Mouse (Mus musculus): ENCODE results near the gene Dnmt3a. TPM values are rescaled to one million over a fixed set of nuclear protein-coding genes. Genes with fewer than 3 reads are reported as not detected.
A peak's percentile ranks its signal among the peaks of the same experiment; 100 is the strongest.

The Dnmt3a gene
- polyA plus RNA-seq (2015; fragmentation: Nextera tagmentation; extraction: Ambion mirVana) = 133 and 142 TPM in 2 replicates

DNA sequence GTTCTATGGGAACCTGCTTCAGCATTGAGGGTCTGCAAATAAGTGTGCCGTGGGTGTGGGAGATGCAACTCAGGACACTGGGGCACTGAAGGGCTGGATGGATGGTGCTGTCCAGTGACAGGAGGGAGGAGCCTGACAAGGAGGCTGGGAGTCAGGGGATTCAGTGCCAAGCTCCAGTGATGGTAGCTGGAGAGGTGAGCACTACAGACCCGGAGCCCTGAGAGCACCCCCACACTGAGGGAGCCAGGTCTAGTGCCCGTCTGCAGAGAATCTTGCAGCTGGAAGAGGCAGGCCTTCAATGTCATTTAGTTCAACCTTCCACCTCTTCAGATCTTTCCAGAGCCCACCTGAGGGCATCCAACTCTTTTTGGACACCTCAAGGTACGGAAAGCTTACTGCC lies at the start of gene Dnmt3a:
Gene Dnmt3a, plus strand, starts transcription at position 156 of the 400 bp plus-strand sequence.
- Histone ChIP-seq H3K4me2 (peak within 1 kb of the TSS; percentile 74), H3K36me3 (no peaks in the 10 kb centered on the region), H3K9ac (peak within 1 kb of the TSS; percentile 78), H3K27ac (peak within 1 kb of the TSS; percentile 95), H3K9me3 (no peaks in the 10 kb centered on the region), H3K4me3 (peak within 1 kb of the TSS; percentile 75), H3K27me3 (no peaks in the 10 kb centered on the region), H3K4me1 (peaks cover 34% of the 10 kb centered on the region)
- no peak for ATAC-seq (ENCODE audit: insufficient number of reproducible peaks, low FRiP score, low TSS enrichment, low read depth)
- 21% methylated on average over 4 of the region's 4 CpGs for WGBS

DNA sequence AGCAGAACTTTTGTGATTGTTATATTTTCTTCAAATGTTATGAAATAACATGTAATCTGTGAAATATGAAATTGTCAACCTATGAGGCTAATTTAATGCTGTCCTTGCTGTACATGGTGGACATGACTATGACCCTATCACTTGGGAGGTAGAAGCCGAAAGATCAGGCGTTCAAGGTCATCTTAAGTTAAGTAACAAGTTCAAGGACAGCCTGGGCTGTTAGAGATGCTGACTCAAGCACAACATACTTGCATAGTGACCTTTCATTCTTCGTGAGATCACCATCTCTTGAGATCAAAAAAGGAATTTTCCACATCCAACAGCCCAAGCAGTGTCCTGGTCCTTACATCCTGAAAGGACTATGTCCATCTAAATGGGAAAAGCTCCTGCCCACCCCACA lies 49.6 kb upstream of the Dnmt3a start:
- peaks cover 3% of the 10 kb centered on the region; the same call in 1 of the 2 replicates for H3K4me1 ChIP-seq
- H3K4me2 ChIP-seq = no peak overlapping the region
- 89% methylated on average over 3 of the region's 3 CpGs for WGBS
- no peak overlapping the region for H3K9ac ChIP-seq
- no peaks in the 10 kb centered on the region for H3K9me3 ChIP-seq
- no peak for ATAC-seq (ENCODE audit: insufficient number of reproducible peaks, low FRiP score, low TSS enrichment, low read depth)
- no peaks in the 10 kb centered on the region for H3K27me3 ChIP-seq
- peaks cover 16% of the 10 kb centered on the region; the same call in 1 of the 2 replicates for H3K36me3 ChIP-seq
- no peak overlapping the region for H3K27ac ChIP-seq
- no peak overlapping the region for H3K4me3 ChIP-seq

DNA sequence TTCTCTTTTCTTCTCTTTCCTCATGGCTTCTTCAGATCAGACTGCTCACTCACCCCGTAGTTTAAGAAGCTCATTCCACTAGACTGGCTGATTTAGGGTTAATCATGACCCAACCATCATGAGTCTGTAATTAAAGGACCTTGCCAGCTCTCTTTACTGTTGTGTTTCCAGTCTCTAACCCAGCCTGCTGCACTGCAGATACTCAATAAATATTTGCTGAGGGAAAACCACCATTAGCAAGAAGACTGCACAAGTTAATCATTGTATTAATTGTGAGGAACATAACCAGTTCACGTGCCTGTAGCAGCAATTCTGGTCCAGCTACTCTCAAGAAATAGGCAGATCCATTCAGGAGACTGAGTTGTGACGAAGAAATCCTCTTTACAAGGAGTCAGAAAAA lies 47.7 kb upstream of the Dnmt3a start:
- Histone ChIP-seq H3K36me3 (peaks cover 13% of the 10 kb centered on the region; the same call in 1 of the 2 replicates), H3K27me3 (no peaks in the 10 kb centered on the region), H3K4me3 (no peak overlapping the region), H3K27ac (no peak overlapping the region), H3K4me1 (peaks cover 3% of the 10 kb centered on the region; the same call in 1 of the 2 replicates), H3K9ac (no peak overlapping the region), H3K9me3 (no peaks in the 10 kb centered on the region), H3K4me2 (no peak overlapping the region)
- WGBS = 67% methylated on average over 3 of the region's 3 CpGs
- ATAC-seq (ENCODE audit: insufficient number of reproducible peaks, low FRiP score, low TSS enrichment, low read depth) = no peak

DNA sequence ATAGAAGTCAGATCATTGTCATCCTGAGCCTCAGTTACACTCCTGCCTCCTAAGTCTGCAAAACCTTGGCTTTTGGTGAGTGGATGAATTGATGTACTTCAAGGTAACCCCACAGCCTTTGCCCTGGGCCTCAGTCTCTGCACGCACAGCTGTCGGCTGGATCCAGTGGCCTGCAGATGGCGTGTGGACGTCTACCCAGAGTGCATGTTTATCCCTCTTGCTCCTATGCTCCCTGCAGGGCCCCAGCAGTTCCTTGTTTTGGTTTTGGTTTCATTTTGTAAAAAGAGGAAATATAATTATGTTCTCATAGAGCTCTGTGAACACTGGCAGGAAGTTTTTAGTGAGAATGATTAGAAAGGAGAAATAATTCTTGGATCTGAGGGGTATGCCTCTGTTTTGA lies 46.4 kb upstream of the Dnmt3a start:
- Histone ChIP-seq H3K36me3 (peaks cover 8% of the 10 kb centered on the region; the same call in 1 of the 2 replicates), H3K27me3 (no peaks in the 10 kb centered on the region), H3K9ac (no peak overlapping the region), H3K4me2 (no peak overlapping the region), H3K27ac (no peak overlapping the region; the same call in 1 of the 2 replicates), H3K9me3 (no peaks in the 10 kb centered on the region), H3K4me3 (no peak overlapping the region), H3K4me1 (peaks cover 3% of the 10 kb centered on the region; the same call in 1 of the 2 replicates)
- no peak for ATAC-seq (ENCODE audit: insufficient number of reproducible peaks, low FRiP score, low TSS enrichment, low read depth)
- 47% methylated on average over 4 of the region's 4 CpGs for WGBS

DNA sequence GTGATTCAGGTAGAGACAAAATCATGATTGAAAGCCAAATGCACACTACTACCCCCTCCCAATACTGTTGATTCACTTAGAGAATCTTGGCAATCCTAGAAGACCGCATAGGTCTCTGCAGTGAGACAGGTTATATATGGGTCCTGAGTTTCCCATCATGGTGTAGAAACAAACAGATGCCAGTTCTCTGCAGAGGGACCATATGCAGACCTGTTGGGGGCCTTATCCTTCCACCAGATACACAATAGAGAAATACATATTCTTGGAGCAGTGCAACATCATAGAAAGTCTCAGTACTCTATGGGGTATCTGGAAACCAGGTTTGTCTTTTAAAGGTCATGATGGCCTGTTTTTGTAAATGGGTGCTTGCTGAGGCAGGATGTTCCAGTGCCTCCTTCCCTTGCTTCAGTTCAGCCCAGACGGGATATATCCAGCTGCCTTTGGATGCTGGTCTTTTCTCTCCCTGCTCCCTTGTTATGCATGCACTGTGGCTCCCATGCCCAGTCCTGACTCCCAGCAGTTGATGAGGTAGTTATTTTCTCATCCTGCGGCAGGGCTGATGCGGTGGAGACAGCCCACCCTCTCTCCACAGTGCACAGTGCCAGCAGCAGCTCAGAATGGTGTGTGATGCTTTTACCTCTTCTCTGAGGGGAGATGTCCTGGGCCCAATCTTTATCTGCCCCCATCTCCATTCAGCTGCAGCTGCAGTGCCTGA lies 44.8 kb upstream of the Dnmt3a start:
- no peak for ATAC-seq (ENCODE audit: insufficient number of reproducible peaks, low FRiP score, low TSS enrichment, low read depth)
- H3K4me2 ChIP-seq = no peak overlapping the region
- peaks cover 3% of the 10 kb centered on the region; the same call in 1 of the 2 replicates for H3K4me1 ChIP-seq
- no peaks in the 10 kb centered on the region for H3K27me3 ChIP-seq
- H3K9ac ChIP-seq = no peak overlapping the region
- H3K9me3 ChIP-seq = no peaks in the 10 kb centered on the region
- H3K4me3 ChIP-seq = no peak overlapping the region
- H3K27ac ChIP-seq = no peak overlapping the region
- WGBS = 77% methylated on average over 4 of the region's 4 CpGs
- H3K36me3 ChIP-seq = peaks cover 4% of the 10 kb centered on the region; the same call in 1 of the 2 replicates

DNA sequence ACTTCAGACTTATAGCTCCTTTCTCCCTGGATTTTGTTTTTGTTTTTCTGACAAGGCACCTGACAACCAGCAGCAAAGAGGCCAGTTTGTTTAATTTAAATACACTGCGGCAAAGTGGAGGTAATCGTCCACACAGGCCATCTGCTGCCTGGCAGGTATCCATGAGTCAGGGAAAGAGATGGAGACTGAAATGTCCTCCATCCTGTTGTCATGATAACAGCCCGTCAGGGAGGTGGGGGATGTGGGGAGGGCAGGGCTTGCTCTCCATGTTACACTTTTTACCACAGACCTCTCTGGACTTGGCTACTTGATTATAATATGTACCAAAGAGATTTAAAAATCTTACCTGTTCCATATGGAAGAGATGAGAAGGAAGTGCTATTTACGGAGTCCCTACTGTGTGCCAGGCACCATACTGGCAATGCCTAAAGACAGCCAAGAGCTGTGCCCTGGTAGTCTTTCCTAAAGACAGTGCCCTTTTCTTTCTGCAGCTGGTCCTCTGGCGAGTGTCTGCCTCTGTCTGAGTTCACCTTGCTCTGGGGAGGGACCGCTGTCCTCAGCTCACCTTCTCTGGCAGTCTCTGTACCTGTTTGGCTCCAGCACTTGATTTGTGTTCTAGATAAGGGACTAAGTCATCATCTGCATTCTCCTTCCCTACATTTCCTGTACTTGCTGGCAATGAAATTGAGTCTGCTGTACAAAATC lies 44.1 kb upstream of the Dnmt3a start:
- no peaks in the 10 kb centered on the region for H3K27me3 ChIP-seq
- WGBS = 72% methylated on average over 6 of the region's 6 CpGs
- H3K4me1 ChIP-seq = peaks cover 3% of the 10 kb centered on the region; the same call in 1 of the 2 replicates
- H3K27ac ChIP-seq = no peak overlapping the region
- H3K9ac ChIP-seq = no peak overlapping the region
- H3K4me2 ChIP-seq = no peak overlapping the region
- no peak for ATAC-seq (ENCODE audit: insufficient number of reproducible peaks, low FRiP score, low TSS enrichment, low read depth)
- no peak overlapping the region for H3K4me3 ChIP-seq
- H3K9me3 ChIP-seq = no peaks in the 10 kb centered on the region
- peaks cover 4% of the 10 kb centered on the region; the same call in 1 of the 2 replicates for H3K36me3 ChIP-seq

DNA sequence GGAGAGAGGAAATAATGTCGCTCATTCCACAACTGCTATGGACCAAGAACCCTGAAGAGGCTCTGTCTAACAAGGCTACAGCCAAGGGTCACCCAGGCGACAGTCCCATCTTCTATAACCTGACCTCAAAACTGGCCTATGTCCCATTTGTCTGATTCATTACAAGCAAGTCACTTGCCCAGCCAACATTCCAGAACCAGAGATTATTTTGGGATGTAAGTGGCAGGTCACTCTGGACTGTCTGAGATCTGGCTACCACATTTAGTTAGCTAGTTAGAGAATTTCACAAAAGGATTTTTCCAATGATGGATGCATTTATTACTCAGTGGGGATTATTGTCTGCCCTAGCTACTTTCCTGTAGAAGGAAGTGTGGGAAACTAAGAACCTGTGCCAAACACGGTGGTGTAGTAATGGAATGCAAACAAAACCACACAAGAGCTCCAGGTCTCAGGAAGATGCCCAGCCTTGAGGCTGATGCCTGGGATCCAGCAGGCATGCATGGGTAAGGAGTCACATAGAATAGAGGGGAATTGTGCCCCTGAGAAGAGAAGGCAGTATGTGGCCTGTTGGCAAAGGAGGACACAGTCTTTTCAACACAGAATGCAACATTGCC lies 41.5 kb upstream of the Dnmt3a start:
- no peak for ATAC-seq (ENCODE audit: insufficient number of reproducible peaks, low FRiP score, low TSS enrichment, low read depth)
- Histone ChIP-seq H3K4me3 (no peak overlapping the region), H3K27ac (no peak overlapping the region), H3K27me3 (no peaks in the 10 kb centered on the region), H3K9ac (no peak overlapping the region), H3K36me3 (peaks cover 4% of the 10 kb centered on the region; the same call in 1 of the 2 replicates), H3K9me3 (no peaks in the 10 kb centered on the region), H3K4me2 (no peak overlapping the region), H3K4me1 (peaks cover 2% of the 10 kb centered on the region; the same call in 1 of the 2 replicates)
- WGBS = 67% methylated on average over 3 of the region's 3 CpGs

DNA sequence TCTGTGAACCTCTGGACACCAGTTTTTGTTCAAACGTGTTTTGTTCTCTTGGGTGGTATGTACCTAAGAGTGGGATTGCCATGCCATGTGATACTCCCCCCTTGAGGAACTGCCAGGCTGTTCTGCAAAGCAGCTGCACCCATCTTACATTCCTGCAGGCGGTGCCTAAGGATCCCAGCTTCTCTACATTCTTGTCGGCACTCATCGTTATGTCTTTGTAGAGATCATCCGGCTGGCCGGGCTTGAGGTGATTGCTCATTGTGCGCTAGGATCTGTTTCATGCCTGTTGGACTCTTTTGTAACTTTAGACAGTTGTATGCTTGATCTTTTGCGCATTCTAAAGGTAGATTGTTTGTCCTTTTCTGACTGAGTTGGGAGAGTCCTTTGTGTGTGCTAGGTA lies 38.4 kb upstream of the Dnmt3a start:
- Histone ChIP-seq H3K4me2 (no peak overlapping the region), H3K4me1 (no peaks in the 10 kb centered on the region), H3K9me3 (no peaks in the 10 kb centered on the region), H3K36me3 (no peaks in the 10 kb centered on the region; the same call in 1 of the 2 replicates), H3K27me3 (no peaks in the 10 kb centered on the region), H3K9ac (no peak overlapping the region), H3K27ac (no peak overlapping the region), H3K4me3 (no peak overlapping the region)
- WGBS = 78% methylated on average over 8 of the region's 8 CpGs
- no peak for ATAC-seq (ENCODE audit: insufficient number of reproducible peaks, low FRiP score, low TSS enrichment, low read depth)

DNA sequence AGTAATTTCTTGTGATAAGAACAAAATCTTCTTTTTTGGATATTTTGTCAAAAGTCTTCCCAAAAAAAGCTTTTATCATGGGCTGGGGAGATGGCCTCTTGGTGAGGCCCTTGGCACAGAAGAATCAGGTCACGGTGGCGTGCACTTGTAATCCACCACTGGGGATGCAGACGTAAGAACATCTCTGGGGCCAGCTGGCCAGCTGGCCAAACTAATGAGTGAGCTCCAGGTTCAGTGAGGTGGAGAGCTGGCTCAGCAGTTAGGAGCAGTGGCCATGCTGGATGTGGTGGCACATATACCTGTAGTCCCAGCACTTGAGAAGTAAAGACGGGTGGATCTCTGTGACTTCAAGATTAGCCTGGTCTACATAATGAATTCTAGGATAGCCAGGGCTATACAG lies 37.4 kb upstream of the Dnmt3a start:
- Histone ChIP-seq H3K4me2 (no peak overlapping the region), H3K9me3 (no peaks in the 10 kb centered on the region), H3K4me1 (no peaks in the 10 kb centered on the region), H3K4me3 (no peak overlapping the region), H3K9ac (no peak overlapping the region), H3K36me3 (peaks cover 7% of the 10 kb centered on the region; the same call in 1 of the 2 replicates), H3K27me3 (no peaks in the 10 kb centered on the region), H3K27ac (no peak overlapping the region)
- ATAC-seq (ENCODE audit: insufficient number of reproducible peaks, low FRiP score, low TSS enrichment, low read depth) = no peak
- 89% methylated on average over 4 of the region's 4 CpGs for WGBS

DNA sequence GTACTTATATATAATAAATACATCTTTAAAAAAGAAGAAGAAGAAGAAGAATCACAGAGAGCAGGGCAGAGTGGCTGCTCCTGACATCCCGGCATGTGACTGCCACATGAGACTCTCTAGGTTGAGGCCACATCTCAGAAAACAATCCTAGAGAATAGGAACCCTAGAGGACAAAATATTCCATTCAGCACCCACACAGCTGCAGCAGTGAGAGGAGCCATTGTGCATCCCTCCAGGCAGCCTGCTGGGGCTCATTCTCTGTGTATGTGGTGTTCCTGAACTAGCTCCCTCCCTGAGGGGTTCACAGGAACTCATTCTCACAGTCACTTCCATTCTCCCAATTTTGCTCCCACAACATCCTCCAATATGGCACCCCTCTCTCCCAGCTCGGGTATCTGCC lies 35.3 kb upstream of the Dnmt3a start:
- ATAC-seq (ENCODE audit: insufficient number of reproducible peaks, low FRiP score, low TSS enrichment, low read depth) = no peak
- Histone ChIP-seq H3K36me3 (peaks cover 18% of the 10 kb centered on the region; the same call in 1 of the 2 replicates), H3K27ac (no peak overlapping the region), H3K9me3 (no peaks in the 10 kb centered on the region), H3K4me1 (no peaks in the 10 kb centered on the region), H3K27me3 (no peaks in the 10 kb centered on the region), H3K4me2 (no peak overlapping the region), H3K4me3 (no peak overlapping the region), H3K9ac (no peak overlapping the region)
- WGBS = 80% methylated on average over 2 of the region's 2 CpGs

DNA sequence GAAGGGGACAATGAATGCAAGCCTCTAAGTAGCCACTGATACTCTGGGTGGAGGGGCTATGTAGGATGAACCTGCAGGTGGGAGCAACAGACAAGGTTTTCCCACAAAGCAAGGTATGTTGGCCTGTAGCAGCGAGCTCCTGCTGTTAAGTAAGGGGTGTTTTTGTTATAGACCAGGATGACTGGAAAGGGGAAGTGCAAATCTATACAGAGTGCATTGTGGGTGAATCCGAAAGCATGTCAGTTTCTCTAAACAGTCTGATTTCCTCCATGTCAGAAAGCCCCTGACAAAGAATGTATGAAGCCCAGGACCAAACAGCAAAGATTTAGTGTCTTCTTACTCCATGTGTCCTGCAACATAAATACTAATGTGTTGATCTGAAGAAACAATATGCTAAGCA lies 34.7 kb upstream of the Dnmt3a start:
- Histone ChIP-seq H3K36me3 (peaks cover 23% of the 10 kb centered on the region; the same call in 1 of the 2 replicates), H3K9ac (no peak overlapping the region), H3K27ac (no peak overlapping the region), H3K27me3 (no peaks in the 10 kb centered on the region), H3K4me2 (no peak overlapping the region), H3K4me3 (no peak overlapping the region), H3K4me1 (no peaks in the 10 kb centered on the region), H3K9me3 (no peaks in the 10 kb centered on the region)
- ATAC-seq (ENCODE audit: insufficient number of reproducible peaks, low FRiP score, low TSS enrichment, low read depth) = no peak
- 92% methylated on average over 2 of the region's 2 CpGs for WGBS

DNA sequence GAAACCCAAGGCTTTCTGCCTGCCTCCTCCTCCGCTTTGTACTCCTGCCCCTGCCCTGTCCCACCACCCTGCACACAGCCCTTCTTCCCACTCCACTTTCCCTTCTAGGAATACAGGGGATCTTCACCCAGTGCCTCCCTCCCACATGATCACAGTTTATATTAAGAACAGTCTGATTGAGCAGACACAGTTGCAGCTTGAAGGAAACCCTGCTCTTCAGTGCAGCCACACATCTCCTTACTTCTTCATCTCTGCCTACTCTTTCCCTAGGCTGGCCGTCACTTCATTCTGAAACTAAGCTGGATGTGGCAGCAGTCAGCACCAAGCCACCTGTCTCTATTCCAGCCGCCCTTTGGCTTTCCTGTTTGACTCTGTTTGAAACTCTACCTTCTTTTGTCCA lies 32.2 kb upstream of the Dnmt3a start:
- ATAC-seq (ENCODE audit: insufficient number of reproducible peaks, low FRiP score, low TSS enrichment, low read depth) = no peak
- 88% methylated on average over 3 of the region's 3 CpGs for WGBS
- Histone ChIP-seq H3K4me1 (no peaks in the 10 kb centered on the region), H3K4me3 (no peak overlapping the region), H3K9me3 (no peaks in the 10 kb centered on the region), H3K27me3 (no peaks in the 10 kb centered on the region), H3K27ac (no peak overlapping the region), H3K36me3 (peaks cover 23% of the 10 kb centered on the region; the same call in 1 of the 2 replicates), H3K4me2 (no peak overlapping the region), H3K9ac (no peak overlapping the region)

Measured in limb, embryonic 15.5 days (tissue).